Mouse (Mus musculus) left cerebral cortex, adult 2 months (tissue): ENCODE results near the gene Ehbp1l1. TPM values are rescaled to one million over a fixed set of nuclear protein-coding genes. Genes with fewer than 3 reads are reported as not detected.

ENCODE experiments used
- DNase-seq, 2 experiments: peaks; one replicate each; pipeline ENCODE4 v3.0.0; 2021 to 2022; ENCODE audit warnings: low spot score in 2 of 2, mixed read lengths in 1 of 2; ENCODE audit errors: extremely low spot score in 1 of 2
- H3K27ac ChIP-seq: fragments of 200-600 bp; 2 replicates; pipeline ENCODE4 v1.8.1; 2022
- H3K4me3 ChIP-seq: fragments of 200-600 bp; 2 replicates; pipeline ENCODE4 v1.8.1; 2022
- CTCF ChIP-seq: fragments of 200-600 bp; IDR thresholded peaks from 2 replicates; pipeline ENCODE4 v1.8.1; 2022; ENCODE audit warnings: antibody characterized with exemption, mild to moderate bottlenecking, moderate library complexity
- intact Hi-C: fragments of 180-260 bp; cut with DNase I; formaldehyde crosslinking; loops from one replicate; pipeline ENCODE4 v1.15.1; 2025
- microRNA-seq, 2 experiments: library from miRNA; unstranded; fragments of <30 nt; microRNA quantifications; one replicate each; pipeline ENCODE4 v1.2.0; 2021
- total RNA-seq, 2 experiments: library from RNA; stranded (reverse); gene quantifications; 2 replicates each; pipeline ENCODE4 v1.2.3; 2021

The Ehbp1l1 gene
- total RNA-seq, 2 experiments from 2014 or later: 21.1 to 30.7 TPM

DNA sequence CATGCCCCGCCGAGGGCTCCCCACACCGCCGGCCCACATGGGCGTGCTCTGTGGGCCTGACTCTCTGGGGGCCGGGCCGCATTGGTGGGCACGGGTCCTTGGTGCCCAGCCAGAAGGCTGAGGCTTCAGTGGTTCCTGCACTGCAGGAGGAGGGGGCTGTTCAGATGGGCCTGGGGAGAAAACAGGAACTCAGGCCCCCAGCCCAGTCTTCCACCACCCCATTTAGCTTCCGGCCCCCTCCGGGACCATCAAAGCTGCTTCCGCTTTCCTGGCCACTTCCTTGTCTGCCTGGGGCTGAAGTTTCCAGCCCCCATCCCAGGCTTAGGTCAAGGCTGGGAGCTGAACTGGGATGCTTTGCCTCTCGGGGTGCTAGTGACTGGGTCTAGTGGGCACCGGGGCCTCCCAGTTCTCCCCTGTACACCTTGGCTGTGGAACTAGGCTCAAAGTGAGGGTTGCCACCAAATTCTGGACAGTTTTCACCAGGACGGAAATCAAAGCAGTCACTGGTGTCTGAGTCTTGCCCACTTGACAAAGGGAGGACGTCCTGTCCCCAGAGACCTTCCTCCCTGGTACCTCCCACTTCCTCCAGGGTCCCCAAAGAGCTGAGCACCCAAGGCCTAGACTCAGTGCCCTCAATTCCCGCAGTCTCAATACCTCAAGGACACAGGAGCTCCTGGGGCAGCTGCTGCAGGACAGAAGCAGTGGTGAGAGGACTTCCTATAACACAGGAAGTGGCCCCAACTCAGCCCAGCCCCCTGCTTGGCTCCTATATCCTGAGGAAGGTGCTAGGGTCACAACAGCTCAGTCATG lies 65.0 kb downstream of the Ehbp1l1 start:
- H3K27ac ChIP-seq: peak overlapping the region; percentile 58
- intact Hi-C loops: no loop called here

More for the DNA sequence above, 65.0 kb downstream of the Ehbp1l1 start:
- peak in 1 of 2 experiments; percentile 34 for DNase-seq
- TF ChIP-seq CTCF: no peak
- peak overlapping the region; percentile 30 for H3K4me3 ChIP-seq

Small RNA genes lying within 50 kb of the gene (microRNA-seq; reads per million reads assigned to microRNA genes)
- 1.9 to 2.4 reads per million in 2 experiments for gene Mir6987

Other genes with a start within 250 kb of the Ehbp1l1 start
- 10 to 100 TPM; 33.3 to 33.4 TPM for gene Mus81, start 237.9 kb downstream of the Ehbp1l1 start, total RNA-seq
- gene Cfl1, start 235.9 kb downstream of the Ehbp1l1 start, total RNA-seq: 1,000 to 10,000 TPM; 1,296 to 1,301 TPM
- 1 to 10 TPM; 8.0 to 9.2 TPM for gene 1700020D05Rik, start 222.5 kb downstream of the Ehbp1l1 start, total RNA-seq
- gene Snx32, start 215.8 kb downstream of the Ehbp1l1 start, total RNA-seq: 10 to 100 TPM; 81.5 to 89.0 TPM
- gene Ovol1, start 165.7 kb downstream of the Ehbp1l1 start, total RNA-seq: not detected
- gene Ap5b1, start 158.3 kb downstream of the Ehbp1l1 start, total RNA-seq: 1 to 10 TPM; 5.4 to 6.0 TPM
- gene Rnaseh2c, start 124.4 kb downstream of the Ehbp1l1 start, total RNA-seq: 10 to 100 TPM; 77.7 to 82.4 TPM
- gene Kat5, start 116.1 kb downstream of the Ehbp1l1 start, total RNA-seq: 10 to 100 TPM; 94.3 to 99.2 TPM
- gene Rela, start 88.8 kb downstream of the Ehbp1l1 start, total RNA-seq: 10 to 100 TPM; 23.4 to 25.4 TPM
- 10 to 100 TPM; 18.2 to 19.0 TPM for gene Sipa1, start 62.6 kb downstream of the Ehbp1l1 start, total RNA-seq
- 10 to 100 TPM; 16.2 to 17.0 TPM for gene Map3k11, start 37.6 kb downstream of the Ehbp1l1 start, total RNA-seq
- gene Pcnx3, start 37.4 kb downstream of the Ehbp1l1 start, total RNA-seq: 10 to 100 TPM; 77.5 to 80.0 TPM
- not detected for gene Kcnk7, start 21.9 kb downstream of the Ehbp1l1 start, total RNA-seq
- 10 to 100 TPM; 27.5 to 32.4 TPM for gene Fam89b, start 3.3 kb upstream of the Ehbp1l1 start, total RNA-seq
- 10 to 100 TPM; 38.9 to 43.1 TPM for gene Ltbp3, start 14.6 kb upstream of the Ehbp1l1 start, total RNA-seq
- 10 to 100 TPM; 92.0 to 98.0 TPM for gene Scyl1, start 45.1 kb upstream of the Ehbp1l1 start, total RNA-seq
- 10 to 100 TPM; 10.1 to 13.4 TPM for gene Frmd8, start 149.0 kb upstream of the Ehbp1l1 start, total RNA-seq
- 1 to 10 TPM; 2.5 to 2.7 TPM for gene Slc25a45, start 151.5 kb upstream of the Ehbp1l1 start, total RNA-seq
- gene Tigd3, start 167.8 kb upstream of the Ehbp1l1 start, total RNA-seq: 1 to 10 TPM; 4.3 to 4.7 TPM
- 100 to 1,000 TPM in 1 of 2 experiments, 10 to 100 TPM in 1; 94.8 to 100 TPM for gene Dpf2, start 186.7 kb upstream of the Ehbp1l1 start, total RNA-seq
- gene Cdc42ep2, start 198.5 kb upstream of the Ehbp1l1 start, total RNA-seq: 1 to 10 TPM; 4.7 to 4.9 TPM
- gene Pola2, start 237.9 kb upstream of the Ehbp1l1 start, total RNA-seq: 1 to 10 TPM; 5.0 to 6.4 TPM